Mouse (Mus musculus): ENCODE data around the gene St8sia2.

GRCm38 (mm10) chr7:74024171-74024570, 10.7 kb upstream of the St8sia2 start:
- TF ChIP-seq CTCF (IDR thresholded peaks at IDR 0.05) (no peak), EP300 (IDR thresholded peaks at IDR 0.05; ENCODE audit: insufficient read depth, low read depth, low read length) (no peak), POLR2A (IDR thresholded peaks at IDR 0.05; ENCODE audit: insufficient read depth, low read depth, low read length) (no peak)
